Mouse (Mus musculus): ENCODE results near the gene Rmdn2.

The Rmdn2 gene

DNA sequence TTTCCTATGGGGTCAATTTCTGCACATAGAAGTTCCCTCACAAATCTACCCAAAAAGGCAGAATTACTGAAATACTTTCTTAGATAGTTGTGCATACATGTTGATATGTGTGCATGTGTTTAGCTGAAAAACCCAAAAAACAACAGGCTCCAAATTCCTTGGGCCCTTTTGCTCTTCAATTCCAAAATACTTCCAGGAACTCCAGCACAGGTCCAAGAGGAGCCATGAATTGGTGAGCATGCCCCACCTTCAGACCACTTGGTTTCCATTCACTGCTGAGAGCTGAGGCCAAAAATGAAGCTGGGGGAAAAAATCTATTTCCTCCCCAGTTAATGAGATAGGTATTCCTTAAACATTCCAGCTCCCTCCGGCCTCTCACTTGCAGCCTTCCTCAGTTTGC lies 98.1 kb downstream of the Rmdn2 start:
- no peak for DNase-seq

DNA sequence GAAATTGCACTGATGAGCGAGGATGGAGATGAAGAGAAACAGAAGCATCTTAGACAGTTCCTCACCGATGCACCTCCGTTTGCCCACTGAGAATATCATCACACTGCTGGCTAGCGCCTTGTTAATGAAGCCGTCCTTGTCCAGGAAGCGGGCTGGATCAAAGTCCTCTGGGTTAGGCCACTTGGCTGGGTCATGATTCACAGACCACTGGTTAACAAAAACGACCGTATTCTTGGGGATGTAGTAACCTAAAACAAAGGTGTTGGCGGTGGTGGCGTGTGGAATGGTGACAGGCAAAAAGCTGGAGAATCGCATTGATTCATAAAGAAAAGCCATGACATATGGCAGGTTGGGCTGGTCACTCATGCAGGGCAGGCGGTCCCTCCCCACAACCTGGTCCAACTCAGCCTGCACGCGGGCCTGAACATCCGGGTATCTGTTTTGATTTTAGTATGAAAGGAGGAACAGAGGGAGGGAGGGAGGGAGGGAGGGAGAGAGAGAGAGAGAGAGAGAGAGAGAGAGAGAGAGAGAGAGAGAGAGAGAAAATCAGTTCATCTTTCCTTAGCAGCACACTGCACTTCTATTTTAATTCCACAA lies 98.7 kb downstream of the Rmdn2 start:
- peak; percentile 67 for DNase-seq

- DNase-seq = no peak
These were observed 100.3 kb downstream of the Rmdn2 start for GRCm38 (mm10) chr17:79711944-79712343.

DNA sequence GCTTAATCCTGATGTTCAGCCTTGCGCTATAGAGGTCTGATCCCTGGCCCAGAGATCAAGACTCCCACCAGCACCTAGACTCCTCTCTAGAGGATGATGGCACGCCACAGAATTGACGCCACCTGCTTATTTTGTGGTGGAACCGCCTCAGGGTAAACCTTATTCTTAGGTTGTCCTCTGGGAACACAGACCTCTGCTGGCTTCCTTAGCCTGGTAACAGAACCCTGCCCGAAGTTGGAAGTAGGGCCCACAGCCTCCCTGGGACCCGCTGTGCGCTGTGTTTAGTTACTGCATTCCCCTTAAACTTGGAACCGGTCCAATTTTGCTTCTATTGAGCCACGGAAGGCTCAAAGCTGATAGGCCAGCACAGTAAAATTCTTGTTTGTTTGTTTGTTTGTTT lies 100.9 kb downstream of the Rmdn2 start:
- DNase-seq = peak; percentile 58

GRCm38 (mm10) chr17:79713276-79713642 lies 101.6 kb downstream of the Rmdn2 start:
- DNase-seq = no peak

- DNase-seq = peak; percentile 77
These were observed 102.1 kb downstream of the Rmdn2 start for GRCm38 (mm10) chr17:79713643-79714367.

GRCm38 (mm10) chr17:79714368-79714895 lies 102.8 kb downstream of the Rmdn2 start:
- DNase-seq = peak; percentile 29

DNA sequence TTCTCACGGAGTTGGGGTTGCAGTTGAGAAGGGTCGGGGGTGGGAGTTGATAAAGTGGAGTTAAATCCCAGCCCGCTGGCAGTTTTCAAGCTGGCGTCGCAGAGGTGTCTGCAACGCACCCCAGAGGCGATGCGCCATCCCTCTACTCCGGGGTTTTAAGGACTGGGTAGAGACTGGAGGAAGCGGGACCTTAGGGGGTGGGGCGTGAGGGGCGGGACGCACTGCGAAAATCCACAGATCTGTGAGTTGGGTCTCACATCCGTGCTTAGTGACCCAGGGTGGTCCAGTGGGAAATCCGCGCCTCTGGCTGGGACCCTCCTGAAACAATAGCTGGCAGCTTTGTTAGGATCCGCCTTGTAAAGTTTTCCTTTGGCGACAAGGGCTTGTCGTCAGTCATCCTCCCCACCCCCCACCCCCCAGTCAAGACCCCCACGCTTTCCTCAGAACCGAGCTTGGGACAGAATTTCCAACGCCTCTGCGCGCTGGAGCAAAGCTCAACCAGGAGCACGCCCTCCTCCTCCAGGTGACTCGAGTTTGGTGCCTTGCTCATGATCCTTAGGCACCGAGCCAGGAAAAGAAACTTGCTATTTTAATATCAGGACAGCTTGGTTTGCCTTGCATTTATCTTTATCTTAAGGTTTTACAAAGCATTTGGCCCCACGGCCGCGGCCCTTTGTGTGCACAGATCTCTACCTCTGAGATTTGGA lies 103.4 kb downstream of the Rmdn2 start, which contains the start of gene Cyp1b1:
TSS of gene Cyp1b1 (minus strand) at position 131 of the 707 bp plus-strand sequence.
- DNase-seq = peak; percentile 65

GRCm38 (mm10) chr17:79715649-79716143 lies 104.0 kb downstream of the Rmdn2 start:
- peak; percentile 96 for DNase-seq

GRCm38 (mm10) chr17:79720681-79721080 lies 109.0 kb downstream of the Rmdn2 start:
- DNase-seq = no peak

DNA sequence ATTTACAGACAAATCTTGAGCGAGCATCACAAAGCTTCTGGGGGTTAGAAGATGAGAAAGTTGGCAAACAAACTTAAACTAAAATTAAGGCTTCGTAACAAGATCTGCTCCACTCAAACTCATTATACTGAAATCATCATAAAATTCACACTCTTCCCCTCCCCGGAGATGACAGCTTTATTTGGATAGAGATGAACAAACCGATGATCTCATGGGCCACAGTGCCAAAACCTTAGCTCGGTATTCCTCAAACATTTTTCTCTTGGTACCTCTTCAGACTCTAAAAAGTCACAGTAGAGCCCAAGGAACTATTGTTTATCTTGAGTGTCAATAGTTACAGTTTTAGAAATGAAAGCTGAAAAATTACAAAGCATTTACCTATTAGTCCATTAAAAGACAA lies 115.0 kb downstream of the Rmdn2 start:
- DNase-seq = no peak

DNA sequence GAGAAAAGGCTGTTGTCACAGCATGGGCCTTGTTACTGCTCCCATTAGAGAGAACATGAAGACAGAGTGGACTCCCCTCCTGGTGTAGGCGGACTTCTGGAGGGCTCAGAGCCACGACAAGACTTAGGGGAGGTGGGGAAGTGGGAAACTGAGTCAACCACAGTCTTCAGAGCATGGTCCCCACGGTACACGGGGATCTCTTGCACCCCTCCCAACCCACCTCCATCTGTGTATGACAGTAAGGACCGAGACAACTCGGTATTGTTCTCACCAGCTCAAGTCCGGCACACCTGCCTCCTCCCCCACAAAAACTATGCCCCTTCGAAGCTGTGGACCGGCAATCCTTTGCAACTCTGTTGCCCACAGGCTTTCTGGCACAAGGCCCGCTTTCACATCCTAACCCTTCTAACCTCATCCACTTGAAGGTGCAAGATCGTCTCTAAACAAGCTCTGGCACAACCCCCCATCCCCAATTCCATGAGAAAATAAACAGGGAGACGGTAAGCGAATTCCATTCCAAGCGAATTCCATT lies 116.5 kb downstream of the Rmdn2 start:
- no peak for DNase-seq

GRCm38 (mm10) chr17:79728585-79729503 lies 117.2 kb downstream of the Rmdn2 start:
- peak; percentile 36 for DNase-seq

GRCm38 (mm10) chr17:79730988-79731387 lies 119.3 kb downstream of the Rmdn2 start:
- no peak for DNase-seq

GRCm38 (mm10) chr17:79733039-79733438 lies 121.4 kb downstream of the Rmdn2 start:
- no peak for DNase-seq

DNA sequence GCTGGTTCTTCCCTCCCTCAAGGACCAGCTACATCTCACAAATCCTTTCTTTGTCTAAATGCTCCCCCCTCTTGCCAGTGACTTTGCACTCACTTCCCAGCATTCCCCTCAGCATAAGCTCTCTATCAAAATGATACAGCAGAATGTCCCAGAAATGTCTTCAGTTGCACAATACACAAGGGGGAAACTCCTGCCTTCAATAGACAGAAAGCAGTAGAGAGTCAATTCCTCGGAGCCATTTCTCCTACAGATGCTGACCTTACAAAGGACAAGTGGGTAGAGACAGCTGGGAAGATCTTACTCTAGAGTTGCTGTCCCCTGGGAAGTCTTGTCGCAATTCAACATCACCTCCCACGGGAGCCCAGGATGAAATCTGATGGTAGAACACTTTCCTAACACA lies 125.9 kb downstream of the Rmdn2 start:
- no peak for DNase-seq

DNA sequence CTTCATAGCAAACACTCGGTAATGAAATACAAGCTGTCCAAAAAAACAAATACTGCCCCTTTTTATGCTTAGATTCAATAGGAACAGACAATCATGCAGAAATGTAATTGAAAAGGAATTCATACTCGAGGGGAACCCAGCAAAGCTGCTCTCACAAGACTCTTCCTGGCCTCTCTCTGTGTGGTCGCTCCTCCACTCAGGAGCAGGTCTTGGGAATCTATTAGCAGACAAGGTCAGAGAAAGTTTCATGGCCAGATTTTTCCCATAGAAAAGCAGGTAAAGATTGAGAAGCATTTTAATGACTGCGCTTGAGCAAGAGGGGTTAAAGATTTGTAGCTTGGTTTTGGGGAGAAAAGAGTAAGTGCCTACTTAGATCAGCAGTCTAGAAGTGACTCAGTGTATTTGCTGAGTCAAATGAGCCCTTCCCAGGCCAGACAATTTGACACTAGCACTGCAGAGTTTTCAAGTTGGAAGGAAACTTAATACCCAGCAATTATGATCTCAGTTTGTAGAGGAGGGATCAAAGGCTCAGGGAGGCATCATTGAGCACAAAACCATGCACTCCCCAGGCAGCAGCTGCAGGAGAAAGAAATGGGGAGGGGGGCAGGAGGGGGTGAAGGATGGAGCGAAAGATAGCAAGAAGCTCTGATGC lies 127.3 kb downstream of the Rmdn2 start:
- DNase-seq = no peak

DNA sequence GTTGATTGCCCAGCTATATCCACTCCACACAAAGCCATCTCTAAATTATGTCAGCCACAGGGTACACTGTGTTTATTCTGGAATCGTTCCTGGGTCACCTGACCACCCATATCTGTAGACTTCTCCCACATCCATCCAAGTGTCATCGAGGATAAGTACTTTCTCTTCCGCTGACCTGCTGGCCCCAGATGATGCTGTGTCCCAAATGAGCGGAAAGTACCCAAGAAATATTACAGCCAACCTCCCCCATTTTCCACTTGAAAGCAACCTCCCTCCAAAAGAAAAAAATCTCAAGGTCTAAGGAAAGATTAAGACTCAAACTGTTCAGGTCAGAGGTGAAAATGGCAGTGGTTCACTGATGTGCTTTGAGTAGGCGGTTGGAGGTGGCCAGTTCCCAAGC lies 131.0 kb downstream of the Rmdn2 start:
- no peak for DNase-seq

Data from retina, postnatal 1 day (tissue).